Mouse (Mus musculus) thymus, postnatal 10 days (tissue): ENCODE results near the gene Rps15.
"Not testable (repeated sequence)": the region's sequence is repeated elsewhere in the genome, so short reads cannot be mapped to it uniquely, and the experiment has no call there.

Experiments used
- DNase-seq, 2 experiments: peaks; one replicate each; pipeline ENCODE4 v3.0.0; 2021; ENCODE audit warnings: low spot score in 2 of 2

The Rps15 gene

GRCm38 (mm10) chr10:80292251-80293146 is at the start of gene Rps15:
Gene Rps15 (plus strand): TSS chr10:80292453.
- DNase-seq = peak; percentile 92 to 94

DNA sequence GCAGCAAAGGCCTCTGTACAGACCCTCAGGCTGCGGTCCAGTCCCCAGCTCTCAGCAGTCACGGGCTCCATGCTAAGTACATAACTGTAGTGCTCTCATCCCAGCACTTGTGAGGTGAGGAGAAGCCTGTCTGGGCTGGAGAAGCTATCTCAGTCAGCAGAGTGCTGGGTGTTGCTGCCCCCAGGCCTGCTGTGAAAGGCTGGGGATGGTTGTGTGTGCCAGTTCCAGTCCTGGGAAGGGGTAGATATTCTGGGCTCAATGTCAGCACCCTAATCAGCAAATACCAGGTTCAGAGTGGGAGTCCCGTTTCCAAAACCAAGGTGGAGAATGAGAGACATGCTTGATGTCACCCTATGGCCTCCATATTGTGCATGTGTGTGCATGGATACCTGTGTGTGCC is 49.6 kb upstream of the Rps15 start:
- DNase-seq = no peak

DNA sequence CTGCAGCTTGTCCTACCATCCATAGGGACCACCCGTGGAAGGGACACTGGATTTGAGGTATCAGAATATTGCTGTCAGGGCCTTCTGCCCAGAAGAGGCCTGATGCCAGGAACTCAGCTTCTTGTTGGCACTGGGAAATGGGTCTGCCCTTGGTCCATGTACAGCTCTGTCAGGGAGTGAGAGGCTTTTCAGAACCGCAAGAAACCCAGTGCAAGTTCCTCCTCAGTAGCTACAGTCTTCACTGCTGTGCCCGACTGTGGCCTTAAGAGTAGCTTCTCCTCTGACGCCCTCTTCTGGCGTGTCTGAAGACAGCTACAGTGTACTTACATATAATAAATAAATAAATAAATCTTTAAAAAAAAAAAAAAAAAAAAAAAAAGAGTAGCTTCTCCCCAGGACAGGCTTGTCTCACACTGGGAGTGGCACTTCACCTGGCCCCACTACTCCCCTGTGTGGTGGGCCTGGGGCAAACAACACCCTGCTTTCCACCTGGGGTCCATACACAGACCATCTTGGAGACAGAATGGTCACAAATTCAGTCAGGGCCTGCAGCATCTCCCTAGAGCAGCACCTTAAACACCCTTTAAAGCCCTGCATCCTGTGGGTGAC is 47.4 kb upstream of the Rps15 start:
- no peak for DNase-seq

GRCm38 (mm10) chr10:80245600-80245999 is 46.7 kb upstream of the Rps15 start:
- DNase-seq = peak; percentile 65 to 89

- DNase-seq = no peak
Observed at GRCm38 (mm10) chr10:80247849-80248248, 44.4 kb upstream of the Rps15 start.

DNA sequence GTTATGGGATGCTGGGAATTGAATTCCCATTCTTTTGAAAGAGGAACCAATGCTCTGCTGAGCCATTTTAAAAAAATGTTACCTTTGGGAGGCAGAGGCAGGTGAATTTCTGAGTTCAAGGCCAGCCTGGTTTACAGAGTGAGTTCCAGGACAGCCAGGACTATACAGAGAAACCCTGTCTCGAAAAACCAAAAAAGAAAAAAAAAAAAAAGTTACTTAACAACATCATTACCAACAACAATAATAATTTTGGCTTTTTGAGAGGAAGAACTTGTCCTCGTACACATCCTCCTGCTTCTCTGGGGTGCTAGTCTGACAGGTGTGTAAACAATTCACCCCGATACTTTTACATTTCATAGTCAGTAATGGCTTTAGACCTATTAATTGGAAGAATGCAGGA is 43.8 kb upstream of the Rps15 start:
- not testable (repeated sequence) for DNase-seq

- DNase-seq = peak; percentile 92 to 95
Observed at GRCm38 (mm10) chr10:80248971-80249640, 43.1 kb upstream of the Rps15 start, which contains the start of gene Ndufs7. Gene Ndufs7 (plus strand): TSS chr10:80249121.

- DNase-seq = no peak
Observed at GRCm38 (mm10) chr10:80250059-80250458, 42.2 kb upstream of the Rps15 start.

GRCm38 (mm10) chr10:80250573-80250972 is 41.7 kb upstream of the Rps15 start:
- no peak for DNase-seq

- DNase-seq = no peak
Observed at GRCm38 (mm10) chr10:80252011-80252410, 40.2 kb upstream of the Rps15 start.

GRCm38 (mm10) chr10:80252493-80253274 is 39.6 kb upstream of the Rps15 start:
- no peak for DNase-seq

- DNase-seq = no peak
Observed at GRCm38 (mm10) chr10:80253551-80253950, 38.7 kb upstream of the Rps15 start.

DNA sequence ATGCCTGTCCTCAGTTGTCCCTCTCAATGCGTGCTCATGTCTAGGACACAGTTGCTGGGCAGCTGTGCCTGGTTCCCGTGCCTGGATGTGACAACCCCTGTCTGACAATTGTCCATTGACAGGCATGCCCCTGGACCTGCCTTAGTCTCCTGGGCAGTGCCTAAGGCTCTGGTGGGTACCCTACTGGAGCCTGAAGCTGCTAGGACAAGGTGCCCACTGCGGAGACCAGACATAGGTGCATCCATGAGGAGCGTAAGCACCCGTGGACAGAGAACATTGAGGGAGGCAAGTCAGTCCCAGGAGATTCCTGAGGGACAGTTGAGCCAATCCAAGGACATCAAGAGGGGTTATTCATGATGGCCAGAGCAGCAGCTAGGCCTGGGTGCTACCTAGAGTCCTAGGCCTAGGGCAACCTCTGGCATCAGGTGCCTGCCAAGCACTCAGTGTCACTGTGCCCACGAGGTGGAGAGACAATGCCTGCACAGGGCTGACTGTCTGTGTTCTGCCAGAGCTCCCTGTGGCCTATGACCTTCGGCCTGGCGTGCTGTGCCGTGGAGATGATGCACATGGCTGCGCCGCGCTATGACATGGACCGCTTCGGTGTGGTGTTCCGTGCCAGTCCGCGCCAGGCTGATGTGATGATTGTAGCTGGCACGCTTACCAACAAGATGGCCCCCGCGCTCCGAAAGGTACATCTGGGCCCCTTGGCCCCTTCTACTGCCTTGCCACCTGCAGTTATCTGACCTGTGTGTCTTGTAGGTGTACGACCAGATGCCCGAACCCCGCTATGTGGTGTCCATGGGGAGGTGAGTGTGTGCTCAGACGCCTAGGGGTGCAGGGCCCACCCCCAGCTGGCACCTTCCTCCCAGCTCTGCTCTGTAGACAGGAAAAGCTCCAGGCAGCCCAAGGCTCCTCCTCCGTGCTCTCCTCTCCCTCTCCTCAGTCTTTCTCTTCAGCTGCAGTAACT is 37.6 kb upstream of the Rps15 start:
- no peak for DNase-seq

DNA sequence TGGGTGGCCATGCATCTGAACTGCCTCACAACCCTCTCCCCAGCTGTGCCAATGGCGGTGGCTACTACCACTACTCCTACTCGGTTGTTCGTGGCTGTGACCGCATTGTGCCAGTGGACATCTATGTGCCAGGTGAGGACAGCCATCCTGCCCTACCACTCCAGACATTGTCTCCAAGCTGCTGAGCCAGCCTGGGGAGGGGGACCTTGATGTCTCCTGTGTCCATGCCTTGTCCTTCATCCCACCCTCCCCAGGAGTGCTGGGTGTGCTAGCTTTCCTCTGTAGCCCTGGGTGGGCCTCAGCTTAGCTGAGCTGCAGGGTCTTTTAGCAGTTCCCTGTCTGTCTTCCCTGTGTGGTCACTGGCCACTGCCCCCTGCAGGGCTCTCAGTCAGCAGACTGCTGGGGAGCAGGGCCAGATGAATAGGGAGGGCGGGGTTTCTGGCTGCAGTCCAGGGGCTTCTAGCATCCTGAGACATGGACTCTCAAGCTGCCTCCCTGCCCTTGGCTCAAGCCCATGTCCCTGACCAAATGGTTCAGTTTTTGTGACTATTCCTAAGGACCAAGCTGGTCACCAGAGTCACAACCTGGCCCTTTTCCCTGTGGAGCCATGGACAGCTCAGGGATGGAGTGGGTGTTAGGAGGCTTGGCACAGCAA is 36.2 kb upstream of the Rps15 start:
- DNase-seq = no peak

- DNase-seq = no peak
Observed at GRCm38 (mm10) chr10:80257936-80258335, 34.3 kb upstream of the Rps15 start.

- DNase-seq = no peak
Observed at GRCm38 (mm10) chr10:80258752-80259462, 33.3 kb upstream of the Rps15 start.

DNA sequence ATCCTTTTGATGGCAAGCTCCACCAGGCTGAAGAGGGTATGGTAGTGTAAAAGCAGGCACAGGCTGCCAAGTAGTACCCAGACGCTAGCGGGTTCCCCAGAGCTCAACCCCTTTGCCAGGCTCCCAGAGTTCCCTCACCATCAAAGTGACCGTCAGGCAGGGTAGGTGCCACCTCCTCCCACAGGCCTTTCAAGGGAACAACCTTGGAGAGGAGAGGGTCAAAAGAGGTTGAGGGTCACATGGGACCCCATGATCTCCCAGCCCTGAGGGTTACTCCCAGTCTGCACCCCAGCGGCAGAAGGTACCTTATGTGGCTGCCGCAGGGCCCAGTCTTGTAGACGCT is 32.8 kb upstream of the Rps15 start:
- DNase-seq = no peak

- no peak for DNase-seq
Observed at GRCm38 (mm10) chr10:80259861-80260641, 32.2 kb upstream of the Rps15 start.
